Mouse (Mus musculus) ES-Bruce4 (cell line): ENCODE results near the gene Olfr693. TPM values are rescaled to one million over a fixed set of nuclear protein-coding genes. Genes with fewer than 3 reads are reported as not detected.
"Not testable (repeated sequence)": the region's sequence is repeated elsewhere in the genome, so short reads cannot be mapped to it uniquely, and the experiment has no call there.

ENCODE experiments used
- H3K27ac ChIP-seq: 2 replicates; pipeline ENCODE4 v1.5.1; 2012; ENCODE audit warnings: low read length, inconsistent platforms; ENCODE audit not compliant: insufficient read depth
- H3K27me3 ChIP-seq: 2 replicates; pipeline ENCODE4 v1.6.1; 2012; ENCODE audit warnings: mild to moderate bottlenecking, low read length, inconsistent platforms; ENCODE audit not compliant: control insufficient read depth, poor library complexity, insufficient read depth, severe bottlenecking
- H3K36me3 ChIP-seq: 2 replicates; pipeline ENCODE4 v1.6.1; 2012; ENCODE audit warnings: inconsistent platforms, mild to moderate bottlenecking, low read length, moderate library complexity; ENCODE audit not compliant: control insufficient read depth, poor library complexity, insufficient read depth, severe bottlenecking
- H3K4me1 ChIP-seq: one replicate; pipeline ENCODE4 v1.8.1; 2011; ENCODE audit warnings: low read length; ENCODE audit not compliant: control insufficient read depth, insufficient read depth
- H3K4me3 ChIP-seq: 2 replicates; pipeline ENCODE4 v1.5.1; 2011; ENCODE audit warnings: low read depth, mild to moderate bottlenecking, low read length
- H3K9ac ChIP-seq: 2 replicates; pipeline ENCODE4 v1.6.1; 2012; ENCODE audit warnings: low read depth, mild to moderate bottlenecking, inconsistent platforms; ENCODE audit not compliant: poor library complexity, severe bottlenecking
- H3K9me3 ChIP-seq: replicated peaks from 2 replicates; pipeline ENCODE4 v1.6.1; 2012; ENCODE audit warnings: mild to moderate bottlenecking, low read length, inconsistent platforms; ENCODE audit not compliant: control insufficient read depth, poor library complexity, insufficient read depth, severe bottlenecking
- CTCF ChIP-seq: IDR thresholded peaks from one replicate; pipeline ENCODE4 v1.8.1; 2011; ENCODE audit warnings: low read depth, low read length
- EP300 ChIP-seq: IDR thresholded peaks from 2 replicates; pipeline ENCODE4 v1.6.1; 2011; ENCODE audit warnings: low read depth, low read length; ENCODE audit not compliant: insufficient read depth
- POLR2A ChIP-seq: IDR thresholded peaks from one replicate; pipeline ENCODE4 v1.8.1; 2011; ENCODE audit warnings: low read length; ENCODE audit not compliant: insufficient read depth
- polyA plus RNA-seq: library from polyadenylated mRNA; stranded (reverse); fragments of >200 nt; gene quantifications from 2 replicates; pipeline ENCODE4 v1.2.4, GENCODE M21; 2011; ENCODE audit warnings: low read depth; ENCODE audit not compliant: missing spikeins, insufficient read depth, insufficient read length

Gene Olfr693
- polyA plus RNA-seq: not detected in 2 replicates

GRCm38 (mm10) chr7:106680484-106680883 lies at the start of gene Olfr693:
TSS of gene Olfr693 (minus strand) at chr7:106680584.
- no peak for TF ChIP-seq EP300
- no peak for TF ChIP-seq POLR2A
- no peak for TF ChIP-seq CTCF
- Histone ChIP-seq H3K4me3 (no peak within 1 kb of the TSS), H3K36me3 (no peaks in the 10 kb centered on the region), H3K9ac (no peak within 1 kb of the TSS), H3K4me1 (no peaks in the 10 kb centered on the region), H3K27ac (no peak within 1 kb of the TSS), H3K27me3 (no peaks in the 10 kb centered on the region), H3K9me3 (no peaks in the 10 kb centered on the region)

- not testable (repeated sequence) for H3K36me3 ChIP-seq, H3K27me3 ChIP-seq, H3K9me3 ChIP-seq, H3K9ac ChIP-seq, H3K4me1 ChIP-seq, H3K27ac ChIP-seq, H3K4me3 ChIP-seq
Measured at GRCm38 (mm10) chr7:106725654-106726053, 45.3 kb upstream of the Olfr693 start.

DNA sequence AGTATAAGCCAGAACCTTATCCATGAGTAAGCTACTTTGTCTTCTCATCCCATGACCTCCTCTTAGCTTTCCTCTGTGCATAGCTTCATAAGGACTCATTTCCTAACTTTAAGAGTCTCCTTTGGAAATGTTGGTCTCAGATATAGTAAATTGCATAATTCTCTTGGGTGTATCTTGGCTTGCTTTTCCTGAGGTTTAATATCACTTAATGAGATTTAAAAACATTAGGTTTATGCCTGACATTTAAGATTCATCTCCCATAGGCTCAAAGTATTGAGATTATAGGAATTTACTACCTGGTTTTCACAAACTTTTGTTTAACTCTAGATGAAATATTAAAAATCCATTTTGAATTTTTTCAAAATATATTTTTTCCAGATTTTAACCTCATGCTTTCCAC lies 35.9 kb upstream of the Olfr693 start, which contains the start of gene Olfr695:
Gene Olfr695, minus strand, starts transcription at position 101 of the 400 bp plus-strand sequence.
- no peak within 1 kb of the TSS for H3K4me3 ChIP-seq
- no peak within 1 kb of the TSS for H3K9ac ChIP-seq
- H3K27ac ChIP-seq: no peak within 1 kb of the TSS
- no peaks in the 10 kb centered on the region for H3K27me3 ChIP-seq
- H3K9me3 ChIP-seq: no peaks in the 10 kb centered on the region; the same call in 1 of the 2 replicates
- no peak for TF ChIP-seq POLR2A
- TF ChIP-seq CTCF: no peak
- no peak for TF ChIP-seq EP300
- H3K4me1 ChIP-seq: no peaks in the 10 kb centered on the region
- H3K36me3 ChIP-seq: no peaks in the 10 kb centered on the region

DNA sequence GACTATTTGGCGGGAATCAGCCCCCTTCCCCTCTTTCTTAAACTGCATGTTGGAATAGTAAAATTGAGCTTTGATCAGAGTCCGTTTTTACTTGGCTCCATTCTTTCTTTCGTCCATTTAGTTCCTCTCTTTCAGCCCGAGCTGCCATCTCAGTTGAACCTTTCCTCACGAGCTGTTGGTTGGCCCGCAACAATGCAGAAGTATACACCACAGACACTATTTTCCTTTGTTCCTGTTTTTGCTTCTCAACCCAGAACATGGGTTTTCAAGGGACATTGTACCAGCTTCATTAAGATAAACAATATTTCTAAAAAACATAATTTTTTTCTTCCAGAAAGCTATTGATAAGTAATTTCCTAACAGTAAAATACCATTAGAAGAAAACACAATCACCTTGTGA lies 31.1 kb upstream of the Olfr693 start:
- TF ChIP-seq EP300: no peak
- no peak for TF ChIP-seq CTCF
- TF ChIP-seq POLR2A: no peak
- H3K4me1 ChIP-seq: no peaks in the 10 kb centered on the region

DNA sequence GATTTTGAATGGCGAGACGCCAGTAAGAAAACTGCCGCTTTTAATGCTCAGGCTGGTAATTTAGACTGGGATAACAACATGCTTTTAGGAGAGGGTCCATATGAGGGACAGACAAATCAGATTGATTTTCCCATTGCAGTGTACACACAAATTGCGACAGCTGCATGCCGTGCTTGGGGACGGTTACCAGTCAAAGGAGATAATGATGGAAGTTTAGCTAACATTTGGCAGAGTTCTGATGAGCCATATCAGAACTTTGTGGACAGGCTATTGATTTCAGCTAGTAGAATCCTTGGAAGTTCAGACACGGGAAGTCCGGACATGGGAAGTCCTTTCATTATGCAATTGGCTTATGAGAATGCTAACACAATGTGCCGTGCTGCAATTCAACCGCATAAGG lies 27.3 kb upstream of the Olfr693 start:
- H3K9me3 ChIP-seq, H3K27ac ChIP-seq, H3K27me3 ChIP-seq, H3K4me1 ChIP-seq, H3K4me3 ChIP-seq, H3K36me3 ChIP-seq, H3K9ac ChIP-seq: not testable (repeated sequence)

More for the DNA sequence above, 31.1 kb upstream of the Olfr693 start:
- Histone ChIP-seq H3K9ac (no peak overlapping the region), H3K4me3 (no peak overlapping the region), H3K9me3 (no peaks in the 10 kb centered on the region), H3K27ac (no peak overlapping the region), H3K36me3 (no peaks in the 10 kb centered on the region), H3K27me3 (no peaks in the 10 kb centered on the region)

- Histone ChIP-seq H3K9me3 (no peaks in the 10 kb centered on the region), H3K27me3 (no peaks in the 10 kb centered on the region), H3K9ac (no peak overlapping the region), H3K4me3 (no peak overlapping the region), H3K27ac (no peak overlapping the region), H3K4me1 (no peaks in the 10 kb centered on the region), H3K36me3 (no peaks in the 10 kb centered on the region)
- TF ChIP-seq POLR2A (no peak), CTCF (no peak), EP300 (no peak)
Measured at GRCm38 (mm10) chr7:106696891-106697290, 16.5 kb upstream of the Olfr693 start.

GRCm38 (mm10) chr7:106692976-106693375 lies 12.6 kb upstream of the Olfr693 start:
- Histone ChIP-seq H3K27me3 (no peaks in the 10 kb centered on the region), H3K9ac (no peak overlapping the region), H3K4me1 (no peaks in the 10 kb centered on the region), H3K4me3 (no peak overlapping the region), H3K9me3 (no peaks in the 10 kb centered on the region), H3K36me3 (no peaks in the 10 kb centered on the region), H3K27ac (no peak overlapping the region)
- TF ChIP-seq EP300: no peak
- no peak for TF ChIP-seq POLR2A
- TF ChIP-seq CTCF: no peak
